Mouse (Mus musculus): ENCODE measurements around the gene Dio3.

DNA sequence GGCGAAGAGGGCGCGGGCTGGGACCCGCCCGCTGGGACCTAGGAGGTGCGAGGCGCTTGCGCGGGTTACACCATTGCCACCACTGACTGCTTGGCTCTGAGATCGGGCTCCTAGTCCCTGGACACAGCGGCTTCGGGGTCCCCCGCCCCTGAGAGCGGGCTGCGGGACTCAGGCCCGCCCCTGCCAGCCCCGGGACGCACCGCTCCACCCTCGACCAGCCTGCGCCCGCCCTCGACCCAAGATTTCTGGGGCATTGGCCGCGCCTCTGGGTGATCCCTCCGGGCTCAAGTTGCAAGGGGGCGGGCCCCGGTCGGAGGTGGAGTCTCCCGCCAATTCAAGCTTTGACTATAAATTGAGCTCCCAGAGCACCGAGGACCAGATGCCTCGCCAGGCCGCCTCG, at the start of gene Dio3:
- TF ChIP-seq POLR2A (IDR thresholded peaks at IDR 0.05; ENCODE audit: low read depth, low read length) (no peak), CTCF (IDR thresholded peaks at IDR 0.05; ENCODE audit: extremely low read depth, insufficient read length, insufficient replicate concordance, low read depth, low read length) (no peak)

Data from small intestine, adult 2 months (tissue).